Mouse (Mus musculus): ENCODE measurements at regions not wholly inside any gene's neighbourhood (a gene's known extent, or its start where the extent isn't known, plus 50 kb on each side); places are given as distances from the start of the nearest gene placed in this dataset.

GRCm38 (mm10) chr4:101321731-101322130, 56.6 kb upstream of the Jak1 start:
- TF ChIP-seq CTCF (IDR thresholded peaks at IDR 0.05) (no peak), EP300 (IDR thresholded peaks at IDR 0.05) (no peak)
- Histone ChIP-seq H3K4me3 (ENCODE audit: low read depth, low read length) (no peak overlapping the region), H3K4me1 (ENCODE audit: insufficient read depth, low read depth, low read length) (no peaks in the 10 kb centered on the region), H3K4me2 (replicated peaks; ENCODE audit: low read depth, low read length) (no peak overlapping the region), H3K9me3 (ENCODE audit: low read length) (no peaks in the 10 kb centered on the region), H3K9ac (replicated peaks; ENCODE audit: low read depth) (no peak overlapping the region), H3K36me3 (ENCODE audit: insufficient read depth, low read length) (no peaks in the 10 kb centered on the region), H3K27ac (ENCODE audit: low read length) (no peak overlapping the region), H3K27me3 (replicated peaks; ENCODE audit: insufficient read depth, low read length) (no peaks in the 10 kb centered on the region)
- WGBS, result 69% methylated on average over 2 of the region's 2 CpGs
- ATAC-seq (no peak), DNase-seq (ENCODE audit: low spot score) (no peak)

- Histone ChIP-seq H3K4me1 (ENCODE audit: insufficient read depth, low read depth, low read length) (no peaks in the 10 kb centered on the region), H3K4me3 (ENCODE audit: low read depth, low read length) (no peak overlapping the region), H3K27ac (ENCODE audit: low read length) (no peak overlapping the region)
Measured at GRCm38 (mm10) chr4:101320587-101320986, 55.5 kb upstream of the Jak1 start.

GRCm38 (mm10) chr4:101319681-101320220, 54.7 kb upstream of the Jak1 start:
- no peaks in the 10 kb centered on the region for H3K36me3 ChIP-seq (ENCODE audit: insufficient read depth, low read length)
- no peak overlapping the region for H3K27ac ChIP-seq (ENCODE audit: low read length)
- no peaks in the 10 kb centered on the region for H3K27me3 ChIP-seq (replicated peaks; ENCODE audit: insufficient read depth, low read length)
- TF ChIP-seq CTCF (IDR thresholded peaks at IDR 0.05), result no peak
- TF ChIP-seq EP300 (IDR thresholded peaks at IDR 0.05), result no peak
- H3K9me3 ChIP-seq (ENCODE audit: low read length), result no peaks in the 10 kb centered on the region
- DNase-seq (ENCODE audit: low spot score) (no peak), ATAC-seq (no peak)
- 74% methylated on average over 4 of the region's 4 CpGs for whole genome bisulfite sequencing
- H3K4me1 ChIP-seq (ENCODE audit: insufficient read depth, low read depth, low read length), result no peaks in the 10 kb centered on the region
- no peak overlapping the region for H3K4me3 ChIP-seq (ENCODE audit: low read depth, low read length)
- no peak overlapping the region for H3K4me2 ChIP-seq (replicated peaks; ENCODE audit: low read depth, low read length)
- H3K9ac ChIP-seq (replicated peaks; ENCODE audit: low read depth), result no peak overlapping the region

More at GRCm38 (mm10) chr4:101320587-101320986, 55.5 kb upstream of the Jak1 start:
- no peak for TF ChIP-seq EP300 (IDR thresholded peaks at IDR 0.05)
- TF ChIP-seq CTCF (IDR thresholded peaks at IDR 0.05), result peak; percentile 66
- Histone ChIP-seq H3K9ac (replicated peaks; ENCODE audit: low read depth) (no peak overlapping the region), H3K4me2 (replicated peaks; ENCODE audit: low read depth, low read length) (no peak overlapping the region), H3K27me3 (replicated peaks; ENCODE audit: insufficient read depth, low read length) (no peaks in the 10 kb centered on the region), H3K9me3 (ENCODE audit: low read length) (no peaks in the 10 kb centered on the region), H3K36me3 (ENCODE audit: insufficient read depth, low read length) (no peaks in the 10 kb centered on the region)
- WGBS, result 63% methylated on average over 2 of the region's 2 CpGs
- ATAC-seq (no peak), DNase-seq (ENCODE audit: low spot score) (no peak)

GRCm38 (mm10) chr4:101318836-101319235, 53.8 kb upstream of the Jak1 start:
- DNase-seq (ENCODE audit: low spot score) (no peak), ATAC-seq (no peak)
- no peaks in the 10 kb centered on the region for H3K9me3 ChIP-seq (ENCODE audit: low read length)
- H3K4me1 ChIP-seq (ENCODE audit: insufficient read depth, low read depth, low read length), result no peaks in the 10 kb centered on the region
- no peak overlapping the region for H3K4me2 ChIP-seq (replicated peaks; ENCODE audit: low read depth, low read length)
- no peaks in the 10 kb centered on the region for H3K27me3 ChIP-seq (replicated peaks; ENCODE audit: insufficient read depth, low read length)
- H3K4me3 ChIP-seq (ENCODE audit: low read depth, low read length), result no peak overlapping the region
- WGBS, result 67% methylated on average over 1 of the region's 1 CpGs
- peak; percentile 34 for TF ChIP-seq CTCF (IDR thresholded peaks at IDR 0.05)
- TF ChIP-seq EP300 (IDR thresholded peaks at IDR 0.05), result no peak
- H3K9ac ChIP-seq (replicated peaks; ENCODE audit: low read depth), result no peak overlapping the region
- no peaks in the 10 kb centered on the region for H3K36me3 ChIP-seq (ENCODE audit: insufficient read depth, low read length)
- no peak overlapping the region for H3K27ac ChIP-seq (ENCODE audit: low read length)

- TF ChIP-seq CTCF (IDR thresholded peaks at IDR 0.05) (no peak), EP300 (IDR thresholded peaks at IDR 0.05) (no peak)
- Histone ChIP-seq H3K4me2 (replicated peaks; ENCODE audit: low read depth, low read length) (no peak overlapping the region), H3K9ac (replicated peaks; ENCODE audit: low read depth) (no peak overlapping the region), H3K4me1 (ENCODE audit: insufficient read depth, low read depth, low read length) (no peaks in the 10 kb centered on the region), H3K9me3 (ENCODE audit: low read length) (no peaks in the 10 kb centered on the region), H3K4me3 (ENCODE audit: low read depth, low read length) (no peak overlapping the region), H3K27me3 (replicated peaks; ENCODE audit: insufficient read depth, low read length) (0 out of 2 replicates have a peak, but pooled peaks cover 5% of the 10 kb centered on the region), H3K27ac (ENCODE audit: low read length) (no peak overlapping the region), H3K36me3 (ENCODE audit: insufficient read depth, low read length) (no peaks in the 10 kb centered on the region)
- ATAC-seq (no peak), DNase-seq (ENCODE audit: low spot score) (no peak)
- 68% methylated on average over 6 of the region's 6 CpGs for WGBS
Measured at GRCm38 (mm10) chr4:101316061-101316460, 51.0 kb upstream of the Jak1 start.

MicroRNAs encoded in the stretch of these regions (microRNA counts, 519-probe panel; counts per million panel counts)
- 2,080 counts per million, percentile 4 among the panel's probes with 10 or more counts for microRNA mmu-miR-101a

Small RNAs in the stretch of these regions (microRNA-seq; reads per million reads assigned to microRNA genes)
- 286 reads per million, percentile 59 among the genes with 10 or more reads in this experiment for gene Mir101a
